Mouse (Mus musculus) layer of hippocampus, adult 18-20 months (tissue): ENCODE measurements around the gene Cage1. TPM values are rescaled to one million over a fixed set of nuclear protein-coding genes. Genes with fewer than 3 reads are reported as not detected.

Experiments
- DNase-seq, 2 experiments: peaks; one replicate each; pipeline ENCODE4 v3.0.0; 2022; ENCODE audit warnings: low spot score in 2 of 2
- long read RNA-seq: library from polyadenylated mRNA; stranded (forward); transcript quantifications from one replicate; pipeline ENCODE4 v2.0.0, GENCODE M21; 2021
- total RNA-seq, 2 experiments: library from RNA; stranded (reverse); gene quantifications; 2 replicates each; pipeline ENCODE4 v1.2.3; 2021

Gene Cage1
- total RNA-seq = 1 to 10 TPM; 4.3 to 5.1 TPM
- long read RNA-seq, partial matches to known transcripts = 0 of 4 reads
- long read RNA-seq, other reads (novel, unspliced or antisense) = 4 of 4 reads

- DNase-seq = peak; percentile 94 to 99
These were observed at the start of gene Cage1 for GRCm38 (mm10) chr13:38037044-38037687. Cage1 (minus strand) TSS chr13:38037069.

GRCm38 (mm10) chr13:38081161-38081560, 44.3 kb upstream of the Cage1 start:
- DNase-seq = no peak

- DNase-seq = no peak
These were observed 43.9 kb upstream of the Cage1 start for GRCm38 (mm10) chr13:38080725-38081124.

GRCm38 (mm10) chr13:38080014-38080413, 43.1 kb upstream of the Cage1 start:
- DNase-seq = no peak

- no peak for DNase-seq
These were observed 42.5 kb upstream of the Cage1 start for GRCm38 (mm10) chr13:38079366-38079765.

- no peak for DNase-seq
These were observed 42.0 kb upstream of the Cage1 start for GRCm38 (mm10) chr13:38078836-38079235.

GRCm38 (mm10) chr13:38077113-38077512, 40.2 kb upstream of the Cage1 start:
- no peak for DNase-seq

- DNase-seq = no peak
These were observed 37.5 kb upstream of the Cage1 start for GRCm38 (mm10) chr13:38074404-38074803.

GRCm38 (mm10) chr13:38073374-38074307, 36.8 kb upstream of the Cage1 start:
- DNase-seq = no peak

- DNase-seq = no peak
These were observed 34.1 kb upstream of the Cage1 start for GRCm38 (mm10) chr13:38070945-38071344.

GRCm38 (mm10) chr13:38064854-38065663, 28.2 kb upstream of the Cage1 start:
- peak; percentile 11 to 78 for DNase-seq

GRCm38 (mm10) chr13:38062678-38063077, 25.8 kb upstream of the Cage1 start:
- DNase-seq = no peak

GRCm38 (mm10) chr13:38049888-38050287, 13.0 kb upstream of the Cage1 start:
- no peak for DNase-seq

GRCm38 (mm10) chr13:38037811-38038210, 942 bp upstream of the Cage1 start:
- DNase-seq = no peak

GRCm38 (mm10) chr13:38036343-38037043, 376 bp downstream of the Cage1 start, which contains the start of gene Riok1:
Riok1 (plus strand) TSS chr13:38036995.
- no peak for DNase-seq

GRCm38 (mm10) chr13:38028407-38028806, 8.5 kb downstream of the Cage1 start:
- DNase-seq = no peak

GRCm38 (mm10) chr13:38027618-38028248, 9.1 kb downstream of the Cage1 start:
- DNase-seq = no peak

GRCm38 (mm10) chr13:38025874-38026273, 11.0 kb downstream of the Cage1 start:
- no peak for DNase-seq

GRCm38 (mm10) chr13:38018791-38019190, 18.1 kb downstream of the Cage1 start:
- DNase-seq = no peak

GRCm38 (mm10) chr13:38015591-38015990, 21.3 kb downstream of the Cage1 start:
- no peak for DNase-seq
